Mouse (Mus musculus) frontal cortex, adult (tissue): ENCODE measurements at regions not wholly inside any gene's neighbourhood (a gene's known extent, or its start where the extent isn't known, plus 50 kb on each side); places are given as distances from the start of the nearest gene placed in this dataset.
A peak's percentile ranks its signal among the peaks of the same experiment; 100 is the strongest.

ENCODE experiments used
- ATAC-seq: cut with Nextera tagmentation; 2 replicates; pipeline ENCODE4 v1.9.2; 2017; ENCODE audit warnings: mild to moderate bottlenecking, moderate library complexity, mixed read lengths; ENCODE audit not compliant: low TSS enrichment

DNA sequence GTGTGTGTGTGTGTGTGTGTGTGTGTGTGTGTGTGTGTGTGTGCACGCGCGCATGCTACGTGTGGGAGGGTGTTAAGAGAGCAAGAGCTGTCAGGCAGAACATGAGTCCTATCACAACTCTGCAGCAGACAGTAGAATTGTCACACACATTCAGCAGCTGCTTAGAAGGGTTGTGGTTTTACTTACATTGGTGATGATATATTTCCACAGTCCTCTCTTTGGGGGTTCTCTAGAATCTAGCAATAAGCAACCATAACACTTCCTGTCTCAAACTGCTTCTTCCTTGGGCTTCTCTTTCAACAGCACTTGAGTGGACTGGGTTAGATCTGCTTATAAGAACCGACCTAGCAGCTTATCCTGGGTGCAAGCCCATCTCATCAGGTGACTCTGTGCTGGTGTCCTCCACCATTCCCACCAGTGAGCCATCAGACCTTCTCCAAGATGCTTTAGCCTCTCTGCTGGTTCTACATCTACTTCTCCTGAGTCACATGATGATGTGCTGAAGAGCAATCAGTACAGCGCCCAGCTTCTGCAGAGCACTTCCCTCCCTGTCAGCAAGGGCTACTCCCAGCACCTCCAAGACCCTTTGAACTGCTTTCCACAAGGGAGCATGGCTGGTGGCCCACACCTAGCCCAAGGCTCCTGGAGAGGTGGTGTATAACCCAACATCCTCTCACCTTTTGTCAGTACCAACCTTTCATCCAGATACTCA lies 222.6 kb downstream of the Wdr11 start:
- ATAC-seq: no peak

DNA sequence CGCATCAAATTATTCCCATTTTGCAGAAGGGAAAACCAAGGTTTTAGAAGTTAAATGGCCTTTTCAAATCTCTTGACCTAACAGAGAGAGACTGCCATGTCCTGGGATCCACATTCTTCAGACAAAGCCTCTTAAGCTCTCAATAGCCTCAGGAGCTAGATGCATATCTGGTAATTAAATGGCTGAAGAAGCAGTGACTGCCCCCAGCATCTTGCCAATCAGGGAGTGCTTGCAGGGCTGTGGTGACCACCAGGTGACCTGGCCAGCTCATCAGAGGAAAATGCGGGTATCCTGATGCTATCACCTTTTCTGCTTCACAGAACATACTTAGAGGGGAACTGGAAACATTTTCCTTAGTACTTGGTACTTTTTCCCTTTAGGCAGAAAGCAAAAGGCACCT lies 227.2 kb downstream of the Wdr11 start:
- no peak for ATAC-seq

DNA sequence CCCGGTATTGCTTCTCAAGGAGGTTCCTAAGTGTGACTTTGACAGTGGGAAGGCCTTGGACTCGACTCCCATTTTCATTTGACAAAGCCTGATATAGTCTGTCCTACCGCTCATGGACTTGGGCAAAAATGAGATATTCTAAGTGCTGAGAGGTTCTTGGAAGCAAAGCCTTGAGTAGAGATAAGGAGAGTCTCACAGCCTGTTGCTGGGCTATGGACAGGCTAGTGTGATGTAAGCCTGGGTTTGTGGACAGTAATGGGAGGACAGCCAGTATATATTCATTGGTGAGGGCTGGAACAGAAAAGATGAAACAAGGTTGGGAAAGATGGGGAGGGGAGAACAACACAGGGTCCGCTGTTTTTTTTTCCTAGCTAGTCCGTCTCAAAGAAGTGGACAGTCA lies 228.0 kb downstream of the Wdr11 start:
- no peak for ATAC-seq

DNA sequence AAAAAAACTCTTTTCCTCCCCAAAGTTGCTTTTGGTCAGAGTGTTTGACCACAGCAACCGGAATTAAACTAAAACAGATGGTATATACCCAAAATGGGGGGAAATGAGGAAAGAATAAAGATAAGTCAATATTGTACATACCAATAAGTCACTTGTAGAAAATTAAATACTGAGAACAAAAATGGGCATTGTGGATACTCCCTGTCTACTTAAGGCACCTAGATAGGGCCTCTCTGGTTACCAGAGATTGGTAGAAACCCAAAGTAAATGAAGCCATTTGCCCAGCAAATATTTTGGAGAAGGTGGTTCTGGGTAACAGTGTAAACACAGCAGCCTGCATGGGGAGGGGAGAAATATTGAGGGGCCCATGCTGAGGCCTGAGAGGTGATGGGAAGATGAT lies 237.3 kb downstream of the Wdr11 start:
- ATAC-seq: no peak

DNA sequence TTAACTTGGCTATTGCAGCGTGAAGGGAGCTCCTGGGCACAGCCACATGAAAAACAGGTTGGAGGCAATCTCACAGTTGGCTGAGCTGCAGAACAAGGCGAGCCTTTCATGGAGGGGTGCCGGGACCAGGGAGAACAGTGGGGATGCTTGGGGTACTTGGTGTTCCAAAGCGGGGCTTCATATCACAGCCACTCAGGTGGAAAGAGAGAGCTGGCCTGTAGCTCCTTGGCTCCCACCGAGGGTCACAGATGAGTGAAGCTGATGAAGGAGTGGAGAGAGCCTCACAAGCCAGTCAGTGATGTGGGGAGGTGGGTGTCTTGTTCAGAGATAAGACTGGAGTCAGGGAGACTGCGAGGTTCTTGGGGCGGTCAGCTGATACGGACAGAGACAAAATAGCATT lies 241.2 kb downstream of the Wdr11 start:
- ATAC-seq: no peak

DNA sequence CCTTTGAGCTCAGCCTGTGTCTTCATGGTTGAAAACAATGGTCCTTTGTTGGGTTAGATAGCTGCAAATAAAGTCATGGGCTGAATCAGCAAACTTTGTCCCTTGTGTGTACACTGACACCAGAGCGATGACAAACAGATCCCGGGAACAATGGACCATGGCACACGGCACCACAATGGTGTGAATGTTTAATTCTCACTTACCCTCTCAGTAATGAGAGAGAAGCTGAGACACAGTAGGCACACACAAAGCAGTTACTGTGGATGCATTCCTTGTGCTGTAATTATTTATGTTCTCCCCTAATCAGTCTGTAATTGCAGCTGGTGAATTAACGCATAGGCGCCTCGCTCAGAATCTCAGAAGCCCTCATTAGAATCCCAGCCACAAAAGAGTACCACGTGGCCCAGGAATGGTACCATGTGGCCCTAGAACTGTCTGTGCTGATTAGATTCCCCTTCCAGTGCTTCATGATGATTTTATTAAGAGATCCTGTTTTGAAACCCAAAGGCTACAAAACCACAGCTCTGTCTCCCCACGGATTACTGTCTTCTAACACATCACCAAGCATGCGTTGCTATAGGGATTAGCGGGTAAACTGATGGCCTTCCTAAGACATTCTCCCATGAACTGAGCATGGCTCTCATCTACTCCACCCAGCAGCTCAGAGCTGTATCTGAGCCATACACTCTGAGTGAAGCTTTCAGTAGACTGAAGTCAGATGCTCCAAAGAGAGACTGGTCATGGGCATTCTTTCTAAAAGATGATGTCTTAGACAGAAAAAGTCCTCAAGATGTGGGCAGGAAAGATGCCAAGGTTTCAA lies 250.8 kb downstream of the Wdr11 start:
- ATAC-seq: peak; percentile 52; the same call in 1 of the 2 replicates

DNA sequence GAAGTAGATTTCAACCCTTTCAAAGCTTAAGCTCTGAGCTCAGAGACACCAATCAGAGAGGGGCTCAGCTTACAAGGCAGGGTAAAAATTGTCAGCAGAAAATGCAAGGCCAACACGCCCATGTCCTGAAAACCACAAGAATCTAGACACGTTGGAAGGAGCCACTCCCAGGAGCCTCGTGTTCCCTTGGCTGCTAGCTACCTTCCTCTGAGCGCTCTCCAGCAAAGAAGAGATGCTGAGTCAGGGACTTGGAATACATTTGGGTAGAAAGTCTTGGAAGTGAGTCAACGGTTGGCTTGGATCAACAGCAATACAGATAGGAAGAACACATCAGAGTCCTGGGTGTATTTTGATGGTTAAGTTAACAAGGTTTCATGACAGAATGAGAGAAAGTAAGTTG lies 255.5 kb downstream of the Wdr11 start:
- ATAC-seq: peak; percentile 62; the same call in 1 of the 2 replicates

DNA sequence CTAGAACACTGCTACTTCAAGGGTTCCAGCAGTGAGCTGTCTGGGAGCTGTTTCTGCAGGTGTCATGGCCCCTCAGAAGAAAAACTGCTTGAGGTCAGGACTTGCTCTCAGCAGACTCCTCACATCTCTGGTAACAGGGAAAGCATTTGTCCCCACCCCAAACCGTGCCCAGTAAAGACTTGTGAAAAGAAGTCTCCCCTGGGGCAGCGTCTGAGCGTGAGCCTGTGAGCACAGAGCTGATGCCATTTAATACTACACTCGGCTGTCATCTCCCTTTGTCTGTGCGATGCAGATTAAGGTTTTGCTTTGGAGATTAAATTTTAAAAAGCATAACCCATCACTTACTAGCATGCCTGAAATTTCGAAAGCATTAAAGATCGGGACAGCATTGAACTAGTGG lies 261.9 kb downstream of the Wdr11 start:
- no peak for ATAC-seq

DNA sequence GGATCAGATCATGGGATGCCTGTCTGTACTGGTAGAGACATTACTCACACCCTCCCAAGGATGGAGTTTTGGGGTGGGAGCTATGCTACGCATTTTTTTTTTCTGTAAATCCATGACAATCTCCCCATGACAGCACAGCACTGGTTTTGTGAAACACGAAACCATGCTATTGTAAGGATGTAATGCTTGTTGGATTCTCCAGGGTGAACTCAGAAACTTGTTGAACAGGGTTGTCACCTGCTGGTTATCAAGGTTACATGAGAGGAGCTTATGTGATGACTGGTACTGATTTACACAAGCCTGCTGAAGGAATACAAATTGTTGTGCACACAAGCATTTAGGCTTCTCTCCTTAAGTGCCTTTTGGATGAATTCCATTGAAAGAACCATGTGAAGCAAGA lies 263.3 kb downstream of the Wdr11 start:
- no peak for ATAC-seq

DNA sequence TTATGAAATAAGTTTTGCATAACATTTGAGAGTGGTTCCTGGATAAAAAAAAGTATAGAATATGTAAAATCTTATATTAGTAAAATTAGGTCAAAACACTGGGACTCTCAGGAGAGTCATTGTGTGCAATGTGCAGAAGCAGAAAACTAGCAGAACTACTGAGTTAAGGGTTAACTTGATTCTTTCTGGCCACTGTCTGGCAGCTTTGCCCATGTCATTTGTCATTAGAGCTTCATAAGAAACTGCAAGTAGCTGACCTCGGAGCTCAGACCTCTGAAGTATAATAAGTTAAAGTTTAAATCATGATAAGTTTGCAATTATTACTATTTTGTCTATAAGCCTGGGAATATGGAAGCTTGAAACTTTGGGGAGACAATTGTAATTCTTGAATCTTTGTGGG lies 271.3 kb downstream of the Wdr11 start:
- no peak for ATAC-seq

DNA sequence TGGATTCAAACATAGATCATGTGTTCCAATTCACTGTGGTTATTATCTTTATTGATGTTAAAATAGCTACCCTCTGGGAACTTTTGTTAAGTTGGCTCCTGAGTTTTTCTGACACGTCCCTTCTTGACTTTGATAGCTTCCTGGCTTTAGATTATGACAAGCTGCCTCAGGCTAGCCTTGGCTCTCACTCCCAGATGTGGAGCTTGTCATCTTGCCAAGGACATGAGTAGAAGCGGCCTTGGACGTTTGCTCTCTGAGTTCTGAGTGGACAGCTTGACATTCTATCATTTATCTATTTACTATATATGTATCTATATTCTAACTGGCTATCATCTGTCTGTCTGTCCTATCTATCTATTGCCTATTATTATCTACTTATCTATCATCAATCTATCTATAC lies 273.9 kb downstream of the Wdr11 start:
- no peak for ATAC-seq

DNA sequence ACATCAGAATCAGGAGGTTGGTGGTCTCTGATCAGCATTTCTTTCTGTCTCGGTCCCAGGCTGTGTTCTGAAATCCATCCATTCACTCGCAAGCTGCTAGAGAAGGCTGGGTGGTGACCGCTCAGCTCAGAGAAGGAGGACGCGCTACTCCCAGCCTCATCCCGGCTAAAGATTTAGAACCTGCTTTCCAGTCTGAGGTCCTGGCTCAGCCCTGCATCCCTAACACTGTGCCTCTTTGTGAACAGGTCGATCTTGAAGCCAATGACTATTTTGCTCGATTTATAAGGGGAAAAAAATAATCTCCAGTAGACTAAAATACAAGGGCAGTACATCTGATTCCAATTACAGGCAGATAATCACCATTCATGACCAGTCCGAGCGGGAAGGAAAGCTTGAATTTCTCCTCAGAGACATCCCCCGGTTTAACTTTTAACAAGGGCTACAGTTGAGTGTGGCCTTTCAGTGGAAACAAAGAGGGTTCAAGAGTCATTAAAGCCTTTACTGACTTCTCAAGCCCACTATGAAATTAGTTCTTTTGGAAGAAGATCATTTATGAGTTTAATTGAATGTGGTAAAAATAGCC lies 280.6 kb downstream of the Wdr11 start:
- ATAC-seq: no peak

DNA sequence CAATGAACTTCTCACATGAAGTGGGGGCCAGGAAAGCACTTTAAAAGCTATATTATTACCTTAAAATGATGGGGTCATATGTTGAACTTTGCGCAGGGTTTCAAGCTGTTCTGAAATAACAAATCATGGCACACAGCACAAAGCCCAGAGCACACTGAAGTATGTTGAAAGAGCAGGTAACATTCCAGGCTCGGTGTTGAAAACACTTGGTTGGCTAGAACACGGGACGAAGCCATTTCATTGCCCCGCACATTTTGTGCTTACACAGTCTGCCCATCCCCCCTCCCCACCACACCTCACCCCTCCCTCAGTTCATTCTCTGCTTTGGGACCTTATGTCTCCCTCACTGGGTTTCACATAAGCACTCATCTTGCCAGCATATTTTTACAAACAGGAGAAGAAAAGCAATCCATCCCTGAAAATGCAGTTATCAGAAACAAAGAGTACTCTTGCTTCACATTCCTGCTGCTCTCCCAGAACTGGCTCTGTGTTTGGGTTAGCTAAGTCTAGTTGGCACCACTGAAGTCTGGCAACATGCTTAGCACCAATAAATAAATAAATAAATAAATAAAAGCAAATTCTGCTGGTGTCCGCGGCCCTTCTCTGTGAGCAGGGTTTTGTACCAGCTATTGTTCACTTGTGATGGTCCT lies 284.7 kb downstream of the Wdr11 start:
- no peak for ATAC-seq

DNA sequence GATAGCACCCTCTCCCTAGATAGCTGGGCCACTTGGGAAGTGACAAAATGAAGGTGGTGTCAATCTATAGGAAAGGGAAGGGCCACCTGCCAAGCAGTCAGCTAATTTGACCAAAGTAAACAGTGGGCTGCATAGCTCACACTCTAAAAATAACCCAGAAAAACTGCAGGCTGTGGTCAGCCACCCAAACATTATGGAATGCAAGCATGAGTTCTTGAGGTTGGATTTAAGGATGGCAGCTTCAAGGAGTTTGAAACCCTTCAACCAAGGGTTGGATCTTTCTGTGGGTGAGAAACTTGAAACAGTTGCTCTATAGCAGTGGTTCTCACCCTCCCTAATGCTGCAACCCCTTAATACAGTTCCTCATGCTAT lies 285.2 kb downstream of the Wdr11 start:
- no peak for ATAC-seq

DNA sequence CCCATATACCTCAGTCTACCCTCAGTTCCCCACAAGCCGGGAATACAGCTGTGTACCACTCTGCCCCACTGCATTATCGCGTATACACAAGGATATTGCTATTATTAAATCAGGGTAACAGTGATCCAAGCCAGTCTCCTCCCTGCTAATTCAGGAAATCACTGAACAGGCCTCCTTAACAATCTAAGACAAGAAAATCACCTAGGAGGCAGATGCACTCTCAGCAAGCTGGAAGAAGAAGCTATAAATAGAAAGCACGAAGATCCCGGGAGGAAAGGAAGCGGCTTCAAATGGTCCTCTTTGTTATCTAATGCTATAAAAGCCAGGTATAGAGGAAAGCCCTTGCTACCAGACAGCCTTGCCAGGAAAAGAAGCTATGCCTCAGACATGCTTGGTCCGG lies 304.6 kb downstream of the Wdr11 start:
- ATAC-seq: no peak

DNA sequence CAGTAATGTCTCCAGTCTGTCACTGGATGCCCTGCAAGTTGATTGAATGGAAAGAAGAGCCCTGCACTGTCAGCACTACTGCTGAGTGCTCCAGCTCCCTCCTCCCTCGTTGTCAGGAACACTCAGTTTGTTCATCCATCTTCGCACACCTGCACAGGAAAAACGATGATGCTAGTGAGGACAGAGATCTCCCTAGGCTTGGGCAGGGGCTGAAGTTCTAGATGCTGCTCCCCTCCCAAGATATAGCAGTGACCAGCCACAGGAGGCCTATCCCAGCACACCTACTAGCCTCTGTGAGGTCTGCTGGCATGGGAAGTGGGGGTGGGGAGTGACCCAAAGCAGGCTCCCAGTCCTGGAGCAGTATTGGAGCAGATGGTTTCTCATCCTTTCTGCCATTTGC lies 305.8 kb downstream of the Wdr11 start:
- no peak for ATAC-seq

DNA sequence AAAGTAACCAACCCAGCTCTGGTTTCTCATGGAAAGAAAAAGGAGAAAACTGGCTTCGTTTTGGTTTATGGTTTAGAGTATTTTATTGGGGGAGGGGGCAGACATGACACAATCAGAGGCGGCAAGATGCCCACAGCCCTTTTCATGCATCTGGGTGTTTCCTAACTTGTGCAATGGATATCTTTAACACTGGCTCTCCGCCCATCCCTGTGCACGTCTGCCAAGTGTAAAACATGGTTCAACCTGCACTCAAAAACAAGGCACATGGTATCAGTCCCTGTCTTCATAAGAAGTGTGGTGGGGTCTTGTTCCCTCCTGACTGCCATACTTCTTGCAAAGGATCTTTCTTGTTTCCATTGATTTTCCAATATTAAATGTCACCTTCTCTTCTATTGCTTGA lies 310.6 kb downstream of the Wdr11 start:
- ATAC-seq: no peak

DNA sequence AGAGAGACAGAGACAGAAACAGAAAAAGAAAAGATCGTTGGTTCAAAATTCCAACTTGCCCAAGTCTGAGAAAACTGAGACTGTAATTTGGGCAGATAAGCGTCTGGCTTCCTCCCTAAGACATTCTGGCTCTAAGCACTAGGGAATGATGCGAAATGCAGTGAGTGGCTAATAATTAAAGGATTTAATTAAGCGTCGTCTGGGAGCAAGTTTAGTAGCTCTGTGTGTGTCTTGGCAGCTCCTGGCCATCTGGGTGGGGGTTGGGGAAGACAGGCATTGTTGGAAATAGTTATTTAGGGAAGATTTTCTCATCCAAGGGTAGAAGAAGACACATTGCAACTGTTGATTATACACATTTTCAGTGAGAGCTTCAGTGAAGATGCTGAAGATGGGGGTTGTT lies 311.5 kb downstream of the Wdr11 start:
- no peak for ATAC-seq

DNA sequence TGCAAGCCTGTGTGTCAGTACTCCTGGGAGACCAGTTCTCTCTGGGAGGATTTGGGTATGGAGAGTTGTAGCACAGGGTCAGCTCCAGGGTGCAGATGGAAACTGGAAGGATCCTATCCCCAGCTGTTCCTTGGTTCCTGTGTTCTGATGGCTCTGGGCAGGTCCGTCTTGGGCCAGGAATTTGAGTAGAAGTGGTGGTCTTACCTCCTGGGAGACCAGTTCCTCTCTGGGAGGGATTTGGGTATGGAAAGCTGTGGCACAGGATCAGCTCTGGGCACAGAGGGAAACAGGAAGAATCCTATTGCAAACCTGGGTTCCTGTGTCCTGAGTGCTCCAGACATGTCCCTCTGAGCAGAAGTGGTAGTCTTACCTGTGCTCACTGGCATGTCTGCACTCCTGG lies 314.5 kb downstream of the Wdr11 start:
- no peak for ATAC-seq

DNA sequence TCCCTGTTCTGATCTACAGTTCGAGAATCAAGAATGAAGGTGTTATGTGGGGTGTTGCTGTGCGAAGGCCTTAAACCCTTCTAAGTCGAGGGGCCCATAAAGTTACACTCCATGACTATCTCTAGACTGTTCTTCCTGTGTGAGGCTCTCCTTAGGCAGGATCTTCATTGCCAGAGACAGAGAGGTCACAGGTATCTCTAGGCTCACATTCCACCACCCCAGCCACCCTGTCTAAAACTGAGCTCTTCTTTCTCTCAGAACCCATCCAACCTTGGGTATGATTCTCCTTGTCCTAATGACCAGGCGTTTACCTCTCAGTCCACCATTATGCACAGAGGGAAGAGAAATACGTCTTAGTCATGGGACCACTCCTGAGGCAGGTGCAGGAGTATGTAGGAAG lies 317.2 kb downstream of the Wdr11 start:
- no peak for ATAC-seq

DNA sequence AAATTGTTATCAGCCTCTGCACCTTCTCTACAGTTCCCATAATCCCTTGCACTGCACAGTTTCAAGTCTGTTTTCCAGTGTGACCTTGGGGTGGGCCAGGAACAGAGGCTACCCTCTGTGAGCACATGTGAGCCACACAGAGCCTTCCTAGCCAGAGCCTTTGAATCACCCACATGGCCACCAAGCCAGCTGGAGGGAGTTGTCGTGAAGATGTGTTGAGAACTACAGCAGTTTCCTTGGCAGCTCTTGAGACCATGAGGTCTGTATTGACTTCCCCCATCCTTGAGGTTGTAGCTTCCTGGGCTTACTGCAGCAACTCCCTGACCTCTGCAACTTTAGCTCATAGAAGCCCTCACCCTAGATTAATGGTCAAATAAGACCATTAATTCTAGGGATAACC lies 318.1 kb downstream of the Wdr11 start:
- no peak for ATAC-seq

DNA sequence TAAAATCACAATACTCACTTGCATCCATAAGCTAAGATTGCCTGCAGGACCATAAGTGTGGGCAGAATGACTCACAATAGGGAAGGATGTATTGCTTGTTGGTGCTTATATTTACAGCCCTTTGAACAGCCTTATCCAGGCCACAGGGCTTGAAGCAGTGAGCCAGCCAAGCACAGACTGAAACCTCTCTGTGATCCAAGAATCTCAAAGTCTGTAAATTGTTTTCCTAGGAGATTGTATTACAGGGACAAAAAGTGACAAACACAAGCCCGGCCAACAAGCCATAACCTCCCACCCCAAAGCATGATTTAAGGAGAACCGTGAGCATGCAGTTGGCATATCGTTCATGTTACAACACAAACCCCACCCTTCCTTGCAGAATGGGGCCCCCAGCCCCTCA lies 319.2 kb downstream of the Wdr11 start:
- ATAC-seq: no peak

DNA sequence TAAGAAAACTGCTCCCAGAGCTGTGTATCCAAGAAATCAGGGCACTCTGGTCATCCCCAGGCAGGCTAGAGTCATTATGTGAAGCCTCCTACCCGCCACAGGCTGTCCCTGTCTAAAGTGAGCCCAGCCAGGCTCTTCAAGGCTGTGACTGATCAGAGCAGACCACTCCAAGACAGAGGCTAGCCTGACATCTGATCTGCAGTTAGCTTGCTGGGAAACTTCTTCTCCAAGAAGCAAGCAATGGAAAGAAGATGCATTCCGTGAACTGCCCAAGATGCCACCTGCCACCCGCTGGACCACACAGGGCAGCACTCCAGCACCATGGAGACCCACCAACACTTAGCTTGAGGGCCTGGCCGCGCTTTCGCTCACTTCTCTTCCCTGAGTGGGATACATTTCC lies 323.2 kb downstream of the Wdr11 start:
- no peak for ATAC-seq
